Mouse (Mus musculus): Measurements from ENCODE around the gene Zfpm1. TPM values are rescaled to one million over a fixed set of nuclear protein-coding genes. Genes with fewer than 3 reads are reported as not detected.

The Zfpm1 gene
- polyA plus RNA-seq, 1 experiment from 2014 or later: 28.4 TPM

DNA sequence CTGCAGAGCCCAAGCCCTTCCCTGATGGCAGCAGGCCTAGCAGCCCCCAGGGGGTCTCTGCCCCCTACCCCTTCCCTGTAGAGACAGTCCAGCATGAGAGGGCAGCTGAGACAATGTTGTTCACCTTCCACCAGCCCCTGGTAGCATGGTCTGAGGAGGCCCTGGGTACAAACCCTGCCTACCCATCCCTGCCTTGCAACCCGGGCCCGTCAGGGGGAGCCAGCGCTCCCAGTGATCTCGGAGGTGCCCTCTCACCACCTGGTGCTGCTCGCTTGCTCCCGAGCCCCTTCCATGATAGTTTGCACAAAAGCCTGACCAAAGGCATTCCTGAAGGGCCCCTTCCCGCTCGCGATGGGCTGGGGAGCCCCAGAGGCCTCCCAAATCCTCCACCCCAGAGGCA, 21.2 kb upstream of the Zfpm1 start:
- Histone ChIP-seq H3K27me3 (replicated peaks) (peaks cover 96% of the 10 kb centered on the region), H3K4me3 (no peak overlapping the region), H3K9ac (no peak overlapping the region), H3K36me3 (no peaks in the 10 kb centered on the region), H3K4me2 (no peak overlapping the region), H3K27ac (no peak overlapping the region), H3K4me1 (peaks cover 6% of the 10 kb centered on the region; the same call in 1 of the 2 replicates), H3K9me3 (replicated peaks) (no peaks in the 10 kb centered on the region)
- WGBS (ENCODE audit: insufficient replicate concordance): 51% methylated on average over 9 of the region's 9 CpGs
- ATAC-seq: no peak

DNA sequence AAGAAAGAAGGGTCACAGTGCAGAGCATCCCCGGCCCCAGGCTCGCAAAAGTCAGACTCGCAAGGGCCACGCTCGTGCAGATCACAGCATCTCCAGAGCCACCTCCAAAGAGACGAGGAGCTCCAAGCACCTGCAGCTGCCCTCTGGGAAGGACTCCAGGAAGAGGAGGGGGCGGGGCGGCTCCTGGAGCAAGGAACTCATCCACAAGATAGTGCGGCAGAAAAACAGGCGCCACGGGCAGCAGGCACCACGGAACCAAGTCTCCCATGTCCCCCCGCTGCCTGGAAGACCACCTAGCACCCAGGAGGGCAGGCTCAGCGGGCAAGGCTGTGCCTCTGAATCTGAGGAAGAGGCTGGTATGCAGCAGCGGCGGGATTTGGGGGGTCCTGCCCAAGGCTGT, 19.1 kb upstream of the Zfpm1 start:
- 47% methylated on average over 16 of the region's 16 CpGs for WGBS (ENCODE audit: insufficient replicate concordance)
- H3K9ac ChIP-seq: no peak overlapping the region
- no peaks in the 10 kb centered on the region for H3K9me3 ChIP-seq (replicated peaks)
- no peak overlapping the region for H3K4me3 ChIP-seq
- H3K36me3 ChIP-seq: no peaks in the 10 kb centered on the region
- ATAC-seq: no peak
- H3K4me2 ChIP-seq: no peak overlapping the region
- peaks cover 96% of the 10 kb centered on the region for H3K27me3 ChIP-seq (replicated peaks)
- H3K27ac ChIP-seq: no peak overlapping the region
- H3K4me1 ChIP-seq: peaks cover 6% of the 10 kb centered on the region; the same call in 1 of the 2 replicates

DNA sequence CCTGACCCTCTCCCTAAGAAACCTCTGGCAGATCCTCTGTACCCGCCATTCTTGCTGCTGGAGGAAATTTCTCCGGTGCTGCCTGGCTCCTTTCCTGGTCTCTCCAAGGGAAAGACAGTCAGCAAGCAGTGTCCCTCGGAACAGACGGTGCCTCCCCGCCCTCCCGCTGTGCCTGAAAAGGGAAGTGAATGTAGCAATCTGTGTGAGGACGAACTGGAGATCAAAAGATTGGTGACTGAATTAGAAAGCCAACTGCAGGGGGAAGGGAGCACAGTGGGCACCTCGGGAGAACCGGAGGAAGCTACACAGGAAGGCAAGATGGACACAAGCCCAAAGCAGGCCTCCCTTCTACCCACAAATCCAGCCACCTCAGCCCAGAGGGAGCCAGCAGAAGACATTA, 17.7 kb upstream of the Zfpm1 start:
- Histone ChIP-seq H3K4me2 (no peak overlapping the region), H3K27ac (no peak overlapping the region), H3K9me3 (replicated peaks) (no peaks in the 10 kb centered on the region), H3K4me3 (no peak overlapping the region), H3K4me1 (peaks cover 16% of the 10 kb centered on the region), H3K9ac (no peak overlapping the region), H3K27me3 (replicated peaks) (peaks cover 95% of the 10 kb centered on the region), H3K36me3 (no peaks in the 10 kb centered on the region)
- ATAC-seq: no peak
- WGBS (ENCODE audit: insufficient replicate concordance): 12% methylated on average over 9 of the region's 9 CpGs

DNA sequence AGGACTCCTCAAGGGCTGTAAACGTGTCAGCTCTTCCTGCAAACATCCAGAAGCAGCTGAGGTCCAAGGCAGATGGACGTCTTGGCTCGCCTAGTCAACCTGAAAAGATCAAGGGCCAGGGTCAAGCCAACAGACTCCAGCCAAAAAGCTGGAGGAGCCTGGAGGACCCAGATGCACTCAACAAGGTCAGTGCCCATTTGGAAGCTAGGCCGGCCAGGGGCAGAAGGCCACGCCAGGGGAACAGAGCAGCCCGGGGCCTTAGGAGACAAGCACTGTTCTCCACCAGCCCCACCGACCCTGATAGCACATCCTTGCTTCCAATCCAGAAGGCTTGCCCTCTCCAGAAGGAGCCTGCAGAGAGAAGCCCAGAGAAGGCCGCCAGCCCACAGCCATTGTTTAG, 16.4 kb upstream of the Zfpm1 start:
- Histone ChIP-seq H3K27ac (no peak overlapping the region), H3K36me3 (no peaks in the 10 kb centered on the region), H3K9ac (no peak overlapping the region), H3K9me3 (replicated peaks) (no peaks in the 10 kb centered on the region), H3K4me3 (no peak overlapping the region), H3K4me1 (peaks cover 22% of the 10 kb centered on the region), H3K27me3 (replicated peaks) (peaks cover 96% of the 10 kb centered on the region), H3K4me2 (no peak overlapping the region)
- no peak for ATAC-seq
- whole genome bisulfite sequencing (ENCODE audit: insufficient replicate concordance): 73% methylated on average over 8 of the region's 8 CpGs

DNA sequence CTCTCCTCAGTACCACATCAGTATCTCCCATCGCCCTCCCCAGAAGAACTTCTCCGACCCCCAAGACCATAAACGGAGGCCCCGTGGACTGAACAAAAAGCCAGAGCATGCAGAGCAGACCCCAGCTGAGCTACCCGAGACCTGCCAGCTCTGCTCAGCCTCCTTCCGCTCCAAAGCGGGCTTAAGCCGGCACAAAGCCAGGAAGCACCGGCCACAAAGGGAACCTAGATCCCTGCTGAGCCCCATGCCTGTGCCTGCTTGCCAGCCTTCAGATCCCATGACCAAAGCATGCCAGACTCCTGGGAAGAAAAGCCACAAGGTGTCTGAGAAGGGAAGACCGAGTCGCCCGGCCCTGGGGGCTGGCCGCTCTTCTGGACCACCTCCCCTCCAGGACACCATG, 15.1 kb upstream of the Zfpm1 start:
- Histone ChIP-seq H3K36me3 (no peaks in the 10 kb centered on the region), H3K4me3 (no peak overlapping the region), H3K9me3 (replicated peaks) (no peaks in the 10 kb centered on the region), H3K4me2 (no peak overlapping the region), H3K27me3 (replicated peaks) (peaks cover 95% of the 10 kb centered on the region), H3K9ac (no peak overlapping the region), H3K4me1 (peaks cover 25% of the 10 kb centered on the region), H3K27ac (no peak overlapping the region)
- no peak for ATAC-seq
- 56% methylated on average over 13 of the region's 13 CpGs for WGBS (ENCODE audit: insufficient replicate concordance)

DNA sequence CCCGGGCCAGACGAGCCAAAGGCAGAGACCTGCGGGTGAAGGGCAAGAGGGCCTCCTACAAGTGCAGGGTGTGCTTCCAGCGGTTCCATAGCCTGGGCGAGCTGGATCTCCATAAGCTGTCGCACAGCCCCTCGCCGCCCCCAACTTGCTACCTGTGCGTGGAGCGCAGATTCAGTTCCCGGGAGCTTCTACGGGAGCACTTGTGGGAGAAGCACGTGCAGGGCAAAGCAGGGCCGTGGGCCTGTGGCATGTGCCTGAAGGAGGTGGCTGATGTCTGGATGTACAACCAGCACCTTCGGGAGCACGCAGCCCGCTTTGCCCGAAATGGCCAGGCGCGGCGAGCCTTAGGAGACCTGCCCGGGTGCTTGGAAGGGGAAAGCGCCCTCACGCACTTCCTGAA, 13.1 kb upstream of the Zfpm1 start:
- H3K4me2 ChIP-seq: peak overlapping the region; percentile 81
- H3K4me3 ChIP-seq: peak overlapping the region; percentile 56
- peaks cover 44% of the 10 kb centered on the region for H3K4me1 ChIP-seq
- H3K27ac ChIP-seq: no peak overlapping the region
- H3K9me3 ChIP-seq (replicated peaks): no peaks in the 10 kb centered on the region
- H3K36me3 ChIP-seq: no peaks in the 10 kb centered on the region
- peak overlapping the region; percentile 69 for H3K9ac ChIP-seq
- WGBS (ENCODE audit: insufficient replicate concordance): 46% methylated on average over 24 of the region's 24 CpGs
- H3K27me3 ChIP-seq (replicated peaks): peaks cover 78% of the 10 kb centered on the region
- no peak for ATAC-seq

DNA sequence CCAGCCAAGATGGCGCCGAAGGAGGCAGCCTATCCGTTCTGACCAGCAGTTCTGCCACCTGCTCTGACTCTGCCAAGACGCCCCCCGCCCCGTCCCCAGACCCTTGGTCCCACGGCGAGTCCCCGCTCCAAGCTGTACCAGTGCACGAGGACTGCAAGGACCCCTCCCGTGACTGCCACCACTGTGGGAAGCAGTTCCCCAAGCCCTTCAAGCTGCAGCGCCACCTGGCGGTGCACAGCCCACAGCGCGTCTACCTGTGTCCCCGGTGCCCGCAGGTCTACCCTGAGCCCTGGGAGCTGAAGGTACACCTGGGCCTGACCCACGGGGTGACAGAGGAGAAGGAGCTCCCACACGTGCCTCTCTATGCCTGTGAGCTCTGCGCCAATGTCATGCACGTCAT, 12.5 kb upstream of the Zfpm1 start:
- peaks cover 73% of the 10 kb centered on the region for H3K27me3 ChIP-seq (replicated peaks)
- WGBS (ENCODE audit: insufficient replicate concordance): 2% methylated on average over 21 of the region's 21 CpGs
- no peaks in the 10 kb centered on the region for H3K9me3 ChIP-seq (replicated peaks)
- H3K36me3 ChIP-seq: no peaks in the 10 kb centered on the region
- H3K9ac ChIP-seq: peak overlapping the region; percentile 69
- ATAC-seq: peak; percentile 36; the same call in 1 of the 2 replicates
- peak overlapping the region; percentile 56 for H3K4me3 ChIP-seq
- H3K4me2 ChIP-seq: peak overlapping the region; percentile 81
- no peak overlapping the region for H3K27ac ChIP-seq
- peaks cover 46% of the 10 kb centered on the region for H3K4me1 ChIP-seq

DNA sequence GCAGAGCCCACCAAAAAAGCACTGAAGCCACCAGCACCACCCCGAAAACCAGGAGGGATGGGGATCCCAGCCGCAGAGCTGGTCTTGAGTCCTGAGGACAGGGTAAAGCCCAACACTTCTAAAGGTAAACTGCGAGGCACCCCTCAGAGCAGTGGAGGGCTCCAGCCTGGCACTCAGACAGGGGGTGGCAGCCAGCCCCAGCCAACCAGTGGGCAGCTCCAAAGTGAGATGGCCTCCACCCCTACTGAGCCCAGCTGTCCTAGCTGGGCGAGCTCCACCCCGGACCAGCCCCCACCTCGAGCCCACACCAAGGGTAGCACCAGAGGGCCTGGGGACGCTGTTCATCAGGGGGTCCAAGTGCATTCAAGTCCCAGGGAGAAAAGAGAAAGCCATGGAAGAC, 11.4 kb upstream of the Zfpm1 start:
- no peak overlapping the region for H3K27ac ChIP-seq
- H3K4me3 ChIP-seq: no peak overlapping the region
- no peaks in the 10 kb centered on the region for H3K9me3 ChIP-seq (replicated peaks)
- H3K4me2 ChIP-seq: no peak overlapping the region
- no peak for ATAC-seq
- WGBS (ENCODE audit: insufficient replicate concordance): 74% methylated on average over 7 of the region's 7 CpGs
- H3K27me3 ChIP-seq (replicated peaks): peaks cover 61% of the 10 kb centered on the region
- H3K36me3 ChIP-seq: no peaks in the 10 kb centered on the region
- H3K4me1 ChIP-seq: peaks cover 54% of the 10 kb centered on the region
- H3K9ac ChIP-seq: no peak overlapping the region

DNA sequence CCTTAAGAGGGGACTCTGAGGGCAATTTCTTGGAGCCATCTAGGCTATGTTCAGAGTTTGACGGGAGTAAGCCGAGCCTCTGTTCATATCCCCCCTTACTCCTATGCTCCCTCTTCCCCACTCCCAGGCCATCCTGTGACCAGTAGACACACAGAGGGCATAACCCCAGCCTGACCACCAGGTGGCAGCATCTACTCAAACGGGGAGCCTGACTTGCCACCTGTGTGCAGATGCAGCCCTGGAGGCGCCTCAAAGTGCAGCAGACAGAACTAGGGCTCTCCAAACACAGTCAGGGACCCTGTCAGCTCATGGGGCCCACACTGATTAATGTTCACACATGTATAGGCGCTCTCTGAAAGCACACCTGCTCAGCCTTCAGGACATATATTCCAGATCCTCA, 8.8 kb upstream of the Zfpm1 start:
- peaks cover 80% of the 10 kb centered on the region for H3K4me1 ChIP-seq
- 8% methylated on average over 5 of the region's 5 CpGs for WGBS (ENCODE audit: insufficient replicate concordance)
- peak overlapping the region; percentile 35; the same call in 1 of the 2 replicates for H3K4me2 ChIP-seq
- peak; percentile 69 for ATAC-seq
- peak overlapping the region; percentile 68 for H3K27ac ChIP-seq
- H3K36me3 ChIP-seq: no peaks in the 10 kb centered on the region
- no peak overlapping the region for H3K4me3 ChIP-seq
- H3K9ac ChIP-seq: peak overlapping the region; percentile 56
- H3K9me3 ChIP-seq (replicated peaks): no peaks in the 10 kb centered on the region
- peaks cover 35% of the 10 kb centered on the region for H3K27me3 ChIP-seq (replicated peaks)

DNA sequence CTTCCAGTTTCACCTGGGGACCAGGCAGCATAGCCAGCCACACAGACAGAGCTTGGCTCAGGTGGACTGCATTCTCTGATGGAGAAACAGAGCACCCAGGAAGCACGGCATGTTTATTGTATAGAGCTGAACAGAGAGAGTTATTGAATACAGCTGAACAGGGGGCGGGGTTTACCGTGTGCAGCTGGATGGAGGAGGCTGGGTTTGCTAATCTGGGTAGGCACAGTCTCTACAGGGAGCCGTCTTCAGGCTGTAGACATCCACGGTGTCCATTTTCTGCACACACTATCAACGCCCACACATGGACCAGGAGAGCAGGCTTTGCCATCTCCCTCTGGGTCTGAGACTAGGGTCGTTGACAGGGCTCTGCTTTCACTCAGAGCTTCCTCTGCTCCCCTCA, 8.1 kb upstream of the Zfpm1 start:
- Histone ChIP-seq H3K4me2 (peak overlapping the region; percentile 35), H3K9ac (peak overlapping the region; percentile 56), H3K27me3 (replicated peaks) (peaks cover 28% of the 10 kb centered on the region), H3K4me3 (no peak overlapping the region), H3K36me3 (no peaks in the 10 kb centered on the region), H3K9me3 (replicated peaks) (no peaks in the 10 kb centered on the region), H3K4me1 (peaks cover 82% of the 10 kb centered on the region), H3K27ac (peak overlapping the region; percentile 68)
- peak; percentile 73 for ATAC-seq
- WGBS (ENCODE audit: insufficient replicate concordance): 27% methylated on average over 7 of the region's 7 CpGs

DNA sequence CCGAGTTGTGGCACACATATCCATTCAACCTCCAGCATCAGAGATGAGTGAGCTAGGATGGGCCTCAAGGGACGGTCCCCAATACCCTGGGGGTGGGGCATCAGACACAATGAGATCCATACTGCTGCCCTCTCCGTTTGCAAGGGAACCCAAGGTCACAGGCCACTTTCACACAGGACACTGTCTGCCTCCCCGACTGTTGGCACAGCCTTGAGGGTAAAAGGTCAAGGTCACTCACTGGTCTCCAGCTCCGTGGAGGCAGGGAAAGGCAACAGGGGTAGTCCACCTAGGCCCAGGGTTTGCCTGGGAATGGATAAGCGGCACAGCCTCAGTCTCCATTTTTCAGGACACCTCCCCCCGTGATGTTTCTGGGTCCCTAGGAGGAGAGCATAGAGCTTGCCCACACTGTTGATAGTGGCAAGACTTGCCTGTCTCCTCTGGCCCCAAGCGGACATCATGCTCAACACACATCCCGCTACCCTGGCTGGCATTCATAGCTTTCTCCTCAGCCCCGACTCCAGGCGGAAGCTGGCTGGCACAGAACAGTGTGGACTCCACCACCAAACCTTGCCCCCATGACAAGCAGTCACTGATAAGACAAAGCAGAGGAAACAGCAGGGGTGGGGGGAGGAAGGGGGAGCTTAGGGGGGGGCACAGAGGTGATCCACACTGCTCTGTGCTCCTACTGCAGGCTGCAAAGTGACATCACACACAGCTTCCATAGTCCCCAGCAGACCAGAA, 7.1 kb upstream of the Zfpm1 start:
- Histone ChIP-seq H3K27me3 (replicated peaks) (peaks cover 22% of the 10 kb centered on the region), H3K9me3 (replicated peaks) (no peaks in the 10 kb centered on the region), H3K4me1 (peaks cover 82% of the 10 kb centered on the region), H3K4me2 (no peak overlapping the region), H3K27ac (peak overlapping the region; percentile 68), H3K9ac (peak overlapping the region; percentile 56), H3K4me3 (no peak overlapping the region), H3K36me3 (no peaks in the 10 kb centered on the region)
- no peak for ATAC-seq
- 61% methylated on average over 11 of the region's 11 CpGs for WGBS (ENCODE audit: insufficient replicate concordance)

DNA sequence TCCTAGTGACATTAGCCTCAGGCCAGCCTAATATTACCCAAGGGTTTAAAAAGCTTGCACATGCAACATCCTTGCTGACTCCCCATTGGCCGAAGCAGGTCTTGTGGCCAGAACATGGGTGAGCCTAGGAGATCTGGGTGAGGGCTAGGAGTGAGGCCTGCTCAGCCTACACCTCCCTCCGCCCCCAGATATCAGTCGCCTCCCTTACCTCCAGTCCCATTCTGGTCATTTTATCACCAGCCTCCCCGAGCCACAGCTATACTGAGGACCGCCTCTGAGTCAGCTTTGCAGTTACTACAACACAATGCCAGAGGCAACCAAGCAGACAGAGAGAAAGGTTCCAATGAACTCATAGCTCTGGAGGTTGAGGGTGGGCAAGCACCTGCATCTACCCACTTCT, 5.6 kb upstream of the Zfpm1 start:
- ATAC-seq: peak; percentile 50
- no peak overlapping the region for H3K4me3 ChIP-seq
- peaks cover 8% of the 10 kb centered on the region; the same call in 1 of the 2 replicates for H3K27me3 ChIP-seq (replicated peaks)
- H3K4me1 ChIP-seq: peaks cover 94% of the 10 kb centered on the region
- H3K4me2 ChIP-seq: peak overlapping the region; percentile 10; the same call in 1 of the 2 replicates
- no peaks in the 10 kb centered on the region for H3K9me3 ChIP-seq (replicated peaks)
- H3K9ac ChIP-seq: peak overlapping the region; percentile 17; the same call in 1 of the 2 replicates
- WGBS (ENCODE audit: insufficient replicate concordance): 58% methylated on average over 5 of the region's 5 CpGs
- no peaks in the 10 kb centered on the region for H3K36me3 ChIP-seq
- H3K27ac ChIP-seq: peak overlapping the region; percentile 78

Measured in liver, embryonic 12.5 days (tissue).